Mouse (Mus musculus): Measurements from ENCODE around the gene Hpgd. TPM values are rescaled to one million over a fixed set of nuclear protein-coding genes. Genes with fewer than 3 reads are reported as not detected.
"Not testable (repeated sequence)": the region's sequence is repeated elsewhere in the genome, so short reads cannot be mapped to it uniquely, and the experiment has no call there.

Gene Hpgd
- total RNA-seq (2022) = 10 to 100 TPM in 2 of 4 experiments, 1 to 10 TPM in 2; 3.7 to 15.0 (median 9.9) TPM

DNA sequence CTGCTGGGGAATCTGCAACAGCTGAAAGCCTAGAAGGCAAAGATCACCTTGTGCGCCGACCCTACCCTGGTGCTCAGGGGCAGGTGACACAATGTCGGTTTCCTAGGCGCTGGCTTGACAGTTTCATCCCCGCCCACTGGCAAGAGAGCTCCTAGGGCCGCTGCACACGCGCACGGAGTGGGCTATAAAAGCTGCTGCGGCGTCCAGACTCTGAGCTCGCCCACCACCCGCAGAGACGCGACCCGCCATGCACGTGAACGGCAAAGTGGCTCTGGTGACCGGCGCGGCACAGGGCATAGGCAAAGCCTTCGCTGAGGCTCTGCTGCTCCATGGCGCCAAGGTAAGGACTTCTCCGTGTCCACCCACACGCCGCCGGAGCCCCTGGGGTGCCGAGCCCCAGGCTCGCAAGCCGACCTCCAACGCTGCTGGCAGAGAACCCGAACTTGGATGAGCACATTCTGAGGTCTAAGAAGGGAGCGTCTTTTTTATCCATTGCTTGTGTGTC lies at the start of gene Hpgd:
TSS of gene Hpgd (plus strand) at position 213 of the 505 bp plus-strand sequence.
- DNase-seq = no peak

DNA sequence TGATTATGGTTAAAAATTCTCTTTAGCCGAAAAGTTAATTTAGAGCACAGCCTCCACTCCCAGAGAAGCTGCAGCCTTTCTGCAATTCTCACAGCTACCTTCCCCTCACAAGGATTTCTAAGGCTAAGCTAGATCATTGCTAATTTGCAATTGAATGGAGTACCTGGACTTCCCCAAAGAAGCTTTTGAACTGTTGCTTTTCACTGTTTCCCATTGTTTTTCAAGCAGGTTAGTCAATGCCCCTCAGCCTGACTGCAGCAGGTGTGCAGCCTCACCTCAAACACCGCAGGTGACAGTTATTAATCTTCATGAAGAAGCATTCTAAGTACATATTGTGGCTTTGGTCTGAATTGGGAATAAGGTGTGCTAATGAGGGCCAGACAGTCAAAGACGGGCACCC lies 42.7 kb upstream of the Hpgd start:
- DNase-seq = not testable (repeated sequence)

DNA sequence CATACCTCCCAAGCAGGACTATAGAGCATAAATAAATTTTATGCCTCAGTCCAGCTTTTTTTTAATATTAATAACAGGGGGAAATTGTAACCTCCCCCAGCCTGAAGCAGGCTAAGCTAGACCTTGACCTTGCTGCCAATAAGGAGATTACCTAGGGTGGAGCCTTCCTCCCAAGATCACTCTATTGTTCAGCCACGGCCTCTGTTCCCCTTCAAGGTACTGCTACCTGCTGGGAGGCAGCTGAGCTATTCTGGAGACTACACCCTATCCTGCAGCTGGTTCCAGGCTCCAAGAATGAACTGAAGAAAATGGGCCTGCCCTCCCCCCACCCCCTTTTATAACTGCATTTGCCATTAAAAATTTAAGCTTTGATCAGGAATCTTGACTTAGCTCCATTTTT lies 42.1 kb upstream of the Hpgd start:
- DNase-seq = no peak

DNA sequence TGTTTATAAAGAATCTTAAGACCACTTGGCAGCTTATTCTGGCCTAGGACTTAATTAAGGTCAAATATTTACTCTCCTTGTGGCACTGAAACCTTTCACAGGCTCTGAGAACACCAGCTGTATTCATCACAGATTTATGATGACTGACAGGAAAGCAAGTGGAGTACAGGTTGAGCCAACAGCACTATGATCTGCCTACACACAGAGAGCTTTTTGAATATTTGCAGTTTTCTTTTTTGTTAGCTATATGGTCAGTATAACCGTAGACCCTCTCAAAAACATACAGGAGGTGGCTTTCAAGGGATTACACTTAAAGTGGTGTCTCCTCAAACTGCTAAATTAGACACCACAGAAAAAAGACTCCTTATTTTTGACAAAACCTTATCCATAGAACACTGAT lies 33.2 kb upstream of the Hpgd start:
- DNase-seq = no peak

DNA sequence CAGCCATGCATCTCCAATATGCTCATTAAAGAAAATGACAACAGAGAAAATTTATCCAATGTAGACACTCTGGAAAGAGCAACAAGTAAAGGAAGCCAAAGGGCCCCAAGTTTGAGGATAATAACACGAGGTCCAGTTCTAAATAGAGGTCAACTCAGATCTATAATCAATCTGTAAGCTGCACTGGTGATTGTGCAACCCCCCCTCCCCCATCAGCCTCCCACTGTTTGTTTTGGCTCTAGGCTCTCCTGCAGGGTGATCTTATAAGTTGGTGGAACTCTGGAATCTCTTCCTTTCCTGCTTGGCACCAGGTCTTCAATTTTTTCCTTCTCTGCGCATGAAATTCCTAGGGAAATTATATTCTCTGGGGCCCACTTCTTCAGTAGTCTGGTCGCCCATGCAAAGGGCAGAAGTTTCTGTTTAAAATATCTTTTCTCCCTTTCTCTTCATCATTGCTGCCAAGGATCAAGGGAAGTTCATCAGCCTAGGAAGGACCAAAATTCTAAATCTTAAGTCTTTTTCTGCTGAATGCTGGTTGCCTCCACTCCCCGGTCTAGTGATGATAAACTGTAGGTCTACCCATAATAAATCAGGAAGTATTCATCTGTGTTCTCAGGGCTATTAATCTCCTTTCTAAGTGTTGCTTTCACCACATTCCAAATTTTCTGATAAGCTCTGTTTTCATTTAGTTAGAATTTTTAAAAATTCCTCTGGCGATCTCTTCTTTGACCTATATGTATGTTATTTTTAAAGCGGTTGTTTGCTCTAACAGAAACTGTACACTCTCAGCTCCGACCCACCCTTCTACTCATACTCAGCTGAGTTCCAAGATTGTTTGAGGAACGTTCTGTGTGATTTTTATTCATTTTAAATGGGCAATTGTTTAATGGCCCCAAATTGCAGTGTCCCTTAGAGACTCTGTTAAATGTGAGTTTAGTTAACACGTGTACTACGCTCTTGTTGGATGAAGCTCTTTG lies 24.4 kb upstream of the Hpgd start:
- no peak for DNase-seq

DNA sequence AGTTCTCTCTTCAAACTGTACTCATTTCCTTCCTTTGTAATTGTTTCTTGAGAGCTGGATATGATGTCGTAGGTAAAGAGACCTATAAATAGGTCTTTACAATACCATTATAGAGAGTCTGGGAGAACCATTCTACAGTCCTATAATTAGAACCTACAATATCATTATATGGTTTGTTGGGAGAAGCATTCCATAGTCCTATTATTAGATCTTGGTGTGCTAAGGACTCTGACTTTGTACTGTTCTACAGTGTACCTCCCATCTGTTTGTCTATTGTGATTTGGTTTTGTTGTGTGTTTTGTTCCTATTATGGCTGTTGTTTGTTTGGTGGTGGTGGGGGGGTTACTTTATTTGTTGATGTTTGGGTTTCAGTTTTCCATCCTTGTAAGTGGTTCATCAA lies 21.5 kb upstream of the Hpgd start:
- no peak for DNase-seq

DNA sequence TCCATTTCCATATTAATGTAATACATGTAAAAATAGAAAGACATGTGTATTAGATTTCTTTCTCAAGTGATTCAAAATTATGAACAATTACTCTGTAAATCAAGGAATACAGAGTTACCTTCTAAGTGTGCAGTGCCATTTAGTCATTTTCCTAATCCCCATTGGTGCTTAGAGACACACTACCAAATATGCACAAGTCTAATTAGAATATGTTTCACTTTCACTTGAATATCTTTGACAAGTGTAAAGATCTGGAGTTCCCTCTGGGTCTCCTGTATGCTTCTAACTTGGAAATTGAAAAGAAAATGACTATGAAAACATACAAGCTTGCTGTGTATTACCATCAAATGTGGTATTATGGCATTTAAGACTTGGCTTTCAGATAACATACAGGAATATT lies 19.1 kb upstream of the Hpgd start:
- DNase-seq = no peak

DNA sequence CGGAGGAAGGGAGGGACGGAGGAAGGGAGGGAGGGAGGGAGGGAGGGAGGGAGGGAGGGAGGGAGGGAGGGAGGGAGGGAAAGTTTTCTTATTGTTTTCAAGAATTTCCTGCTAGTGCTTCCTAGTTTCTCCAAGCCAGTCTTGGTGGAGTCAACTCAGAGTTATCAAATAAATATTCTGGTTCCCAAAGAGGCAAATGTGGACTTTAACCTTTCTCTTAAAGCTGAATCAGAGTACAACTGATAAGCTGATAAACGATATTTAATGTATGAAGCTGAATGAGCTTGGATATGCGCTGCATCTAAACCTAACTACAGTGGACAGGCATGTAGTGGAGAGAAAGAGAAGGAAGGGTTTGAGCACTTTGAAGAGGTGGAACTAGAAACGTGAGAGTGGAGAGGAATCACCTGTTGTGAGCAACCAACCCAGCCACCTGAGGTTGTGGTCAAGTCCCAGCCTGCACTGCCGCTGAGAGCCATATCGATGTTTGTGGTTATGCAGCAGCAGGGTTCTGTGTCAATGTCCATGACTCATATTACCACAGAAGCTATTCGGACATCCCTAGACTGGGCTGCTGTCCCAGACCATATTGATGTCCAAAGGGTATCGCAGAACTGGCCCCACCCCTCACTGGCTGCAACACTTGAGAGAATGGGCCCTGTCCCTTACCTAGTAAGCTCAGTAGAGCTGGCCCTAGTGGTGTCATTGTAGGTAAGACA lies 16.4 kb upstream of the Hpgd start:
- DNase-seq = no peak

DNA sequence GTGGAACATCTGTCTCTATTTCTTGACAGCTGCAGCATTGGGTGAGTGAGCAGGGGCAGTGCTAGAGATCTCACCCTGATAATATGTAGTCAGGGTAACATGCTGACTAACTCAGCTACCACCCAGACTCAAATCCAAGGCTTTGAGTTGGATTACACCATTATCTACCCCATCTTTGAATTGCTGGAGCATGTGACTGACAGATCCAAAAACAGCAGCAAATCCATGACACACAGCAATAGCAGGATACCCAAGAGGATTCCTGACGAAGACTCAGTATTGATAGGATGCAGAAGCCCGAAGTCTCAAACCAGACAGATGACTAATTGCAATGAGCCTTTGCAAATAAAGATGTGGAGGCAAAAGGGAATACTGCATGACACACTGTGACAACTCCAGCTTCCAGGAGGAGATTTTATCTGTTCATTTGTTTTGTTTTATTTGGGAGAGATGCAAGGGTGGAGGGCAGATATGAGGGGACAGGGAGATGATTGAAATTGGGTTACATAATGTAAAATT lies 15.8 kb upstream of the Hpgd start:
- no peak for DNase-seq

DNA sequence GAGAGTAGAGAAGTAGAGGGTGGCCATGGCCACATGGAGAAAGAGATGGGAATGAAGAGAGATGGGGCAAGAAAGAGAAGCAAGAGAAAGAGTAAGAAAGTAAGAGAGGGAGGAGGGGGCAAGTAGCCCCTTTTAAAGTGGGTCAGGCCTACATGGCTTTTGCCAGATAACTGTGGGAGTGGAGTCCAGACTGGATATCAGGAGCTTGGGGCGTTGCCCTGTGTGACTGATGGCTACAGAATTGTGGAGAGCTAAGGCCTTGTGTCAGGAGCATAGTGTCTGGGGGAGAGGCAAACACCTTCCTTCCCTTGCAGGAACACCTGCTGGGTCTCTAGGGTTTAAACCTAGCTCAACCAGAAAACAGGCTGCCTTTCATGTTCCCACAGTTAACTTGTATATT lies 10.4 kb upstream of the Hpgd start:
- DNase-seq = no peak

DNA sequence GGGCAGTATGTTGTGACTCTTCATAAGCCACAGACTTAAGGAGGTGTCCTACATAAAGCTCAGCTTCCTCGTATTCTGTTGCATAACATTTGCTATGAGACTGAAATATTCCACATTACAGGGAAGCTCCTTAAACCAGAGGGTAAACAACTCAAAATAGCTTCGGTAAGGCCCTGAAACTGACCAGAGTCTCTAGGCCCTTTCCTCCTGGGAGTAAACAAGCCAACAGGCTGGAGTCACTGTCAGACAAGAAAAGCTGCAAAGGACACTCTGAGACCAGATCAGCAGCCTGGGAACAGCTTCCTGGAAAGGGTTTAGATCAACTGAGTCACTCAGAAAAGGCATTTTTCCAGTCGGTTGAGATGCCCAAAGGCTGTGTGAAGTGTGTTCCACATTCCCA lies 9.4 kb upstream of the Hpgd start:
- DNase-seq = no peak

DNA sequence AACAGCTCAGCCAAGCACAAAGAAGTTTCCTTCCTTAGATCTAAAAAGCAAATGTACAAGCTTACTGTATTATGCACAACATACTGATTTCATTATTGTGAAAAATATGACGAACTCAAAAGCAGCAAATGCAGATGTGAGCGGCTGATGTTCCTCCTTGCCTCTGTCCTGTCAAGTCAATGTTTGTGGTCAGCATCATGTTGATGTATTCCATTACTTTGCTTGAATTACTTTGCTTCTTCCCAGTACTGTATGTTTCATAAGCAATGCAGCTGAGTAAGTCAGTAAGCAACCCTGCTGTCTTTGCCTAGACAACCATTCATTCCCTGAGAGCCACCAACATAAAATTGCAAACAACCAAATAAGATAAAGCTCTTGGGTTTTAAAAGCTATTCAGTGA lies 7.7 kb upstream of the Hpgd start:
- DNase-seq = no peak

DNA sequence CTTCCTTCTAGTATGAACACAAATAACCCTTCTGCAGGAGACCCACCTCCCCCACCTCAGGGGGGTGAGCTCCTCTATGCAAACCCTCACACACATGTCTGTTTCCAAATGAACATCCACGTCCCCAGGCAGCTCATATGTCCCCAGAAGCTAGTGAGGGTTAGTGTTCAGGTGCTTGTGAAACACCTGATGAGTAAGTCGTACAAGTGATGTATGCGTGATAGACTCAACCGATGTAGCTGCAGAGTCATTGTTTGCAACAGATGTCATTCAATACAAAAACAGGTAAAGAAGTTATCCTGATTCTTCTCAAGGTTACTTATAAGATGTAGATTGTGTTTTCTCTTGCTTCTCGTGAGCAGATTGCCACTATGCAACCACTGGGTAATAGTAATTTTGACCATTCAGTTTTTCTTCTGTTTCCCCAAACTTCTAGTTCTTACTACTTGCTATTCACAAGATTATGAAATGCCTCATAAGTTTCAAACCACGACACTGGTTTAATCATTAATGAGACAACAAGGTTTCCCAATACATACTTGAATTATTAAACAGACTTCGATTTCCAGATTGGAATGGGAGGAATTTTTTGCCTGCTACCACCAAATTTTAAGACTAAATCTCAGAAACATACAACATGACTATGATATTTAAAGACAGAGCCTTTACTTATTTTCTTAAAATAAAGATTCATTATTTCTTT lies 6.9 kb upstream of the Hpgd start:
- DNase-seq = no peak

DNA sequence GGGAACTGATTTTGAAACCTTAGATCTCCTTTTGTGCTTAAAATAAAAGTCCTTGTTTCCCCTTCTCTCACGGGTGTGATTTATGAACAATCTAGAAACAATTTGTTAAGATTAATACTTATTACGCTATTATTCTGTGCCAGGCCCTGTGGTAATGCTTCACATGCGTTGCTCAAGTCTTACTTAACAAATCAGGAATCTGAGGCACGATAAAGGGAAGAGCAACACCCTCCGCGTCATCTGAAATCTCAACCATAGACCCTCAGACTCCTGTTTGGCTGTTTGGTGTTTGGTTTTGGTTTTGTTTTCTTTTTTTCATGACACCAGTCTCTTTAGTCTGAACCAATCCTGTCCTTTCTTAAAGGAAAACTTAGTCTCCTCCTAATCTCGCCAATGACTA lies 2.1 kb upstream of the Hpgd start:
- DNase-seq = no peak

DNA sequence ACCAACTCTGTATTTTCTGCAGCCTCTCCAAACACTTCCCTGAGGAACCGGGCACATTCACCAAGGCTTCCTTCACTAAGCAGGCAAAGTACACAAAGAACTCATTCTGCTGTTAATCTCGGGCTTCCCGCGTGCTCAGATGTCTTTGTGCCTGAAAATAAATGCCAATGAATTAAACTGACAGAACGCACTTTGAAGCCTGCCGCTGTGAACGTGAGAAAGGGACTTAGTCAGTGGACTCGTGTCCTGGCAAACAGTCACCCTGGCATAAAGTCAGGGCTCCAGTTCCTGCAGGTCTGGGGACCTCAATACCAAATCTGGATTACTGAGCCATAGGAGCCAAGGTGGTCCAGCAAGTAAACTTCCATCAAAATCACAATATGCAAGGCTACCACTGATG lies 905 bp upstream of the Hpgd start:
- no peak for DNase-seq

DNA sequence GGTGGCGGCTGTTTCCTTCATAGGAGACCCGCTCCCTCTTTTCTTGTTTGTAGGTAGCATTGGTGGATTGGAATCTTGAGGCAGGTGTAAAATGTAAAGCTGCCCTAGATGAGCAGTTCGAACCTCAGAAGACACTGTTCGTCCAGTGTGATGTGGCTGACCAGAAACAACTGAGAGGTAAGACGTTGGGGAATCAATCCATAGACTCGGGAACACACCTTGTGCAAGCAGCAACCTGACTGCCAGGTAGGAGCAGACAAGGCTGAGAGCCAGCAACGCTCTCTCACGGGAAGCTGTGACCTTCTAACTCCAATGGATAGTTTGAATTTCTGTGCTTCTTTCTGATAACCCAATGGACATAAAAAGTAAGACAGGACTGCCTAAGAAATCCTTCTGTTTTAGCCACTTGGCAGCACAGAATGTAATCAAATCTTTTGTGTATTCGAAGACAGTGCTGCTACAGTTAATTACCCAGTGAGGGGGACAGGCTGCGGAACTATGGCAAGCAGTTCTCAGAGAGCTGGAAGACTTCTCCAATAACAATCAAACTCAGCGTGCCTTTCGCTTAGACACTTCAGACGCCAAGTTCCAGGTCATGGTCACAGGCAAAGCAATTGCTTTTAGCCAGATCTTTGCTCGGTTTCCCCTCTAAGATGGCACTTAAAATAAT lies 636 bp downstream of the Hpgd start:
- DNase-seq = no peak

DNA sequence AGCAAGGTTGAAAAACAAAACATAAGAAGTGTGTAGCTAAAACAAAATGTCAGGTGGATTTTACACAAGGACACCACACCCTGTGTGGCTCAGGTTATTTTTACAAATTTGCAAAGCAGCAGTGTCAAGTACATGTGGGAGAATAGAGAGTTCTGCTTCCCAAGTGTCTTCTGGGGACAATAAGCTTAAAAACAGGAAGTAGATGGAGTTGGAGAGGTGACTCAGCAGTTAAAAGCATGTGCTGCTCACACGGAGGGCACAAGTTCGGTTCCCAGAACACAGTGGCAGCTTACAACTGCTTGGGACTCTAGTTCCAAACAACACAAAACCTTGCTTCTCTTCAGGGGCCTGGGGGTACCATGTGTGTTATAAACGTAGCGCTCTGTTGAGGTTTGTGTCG lies 5.0 kb downstream of the Hpgd start:
- no peak for DNase-seq

DNA sequence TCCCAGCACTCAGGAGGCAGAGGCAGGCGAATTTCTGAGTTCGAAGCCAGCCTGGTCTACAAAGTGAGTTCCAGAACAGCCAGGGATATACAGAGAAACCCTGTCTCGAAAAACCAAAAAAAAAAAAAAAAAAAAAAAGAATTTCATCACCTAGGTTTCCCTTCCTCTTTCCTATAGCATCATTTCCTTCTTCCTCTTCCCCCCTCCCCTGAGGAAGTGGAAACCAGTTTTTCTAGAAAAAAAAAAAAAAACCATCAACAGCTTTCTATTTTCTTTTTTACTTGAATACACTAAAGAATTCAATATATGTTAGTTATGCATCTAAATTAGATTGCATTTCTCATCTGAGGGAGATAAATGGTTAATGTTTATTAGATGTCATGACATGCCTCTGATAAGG lies 6.9 kb downstream of the Hpgd start:
- not testable (repeated sequence) for DNase-seq

DNA sequence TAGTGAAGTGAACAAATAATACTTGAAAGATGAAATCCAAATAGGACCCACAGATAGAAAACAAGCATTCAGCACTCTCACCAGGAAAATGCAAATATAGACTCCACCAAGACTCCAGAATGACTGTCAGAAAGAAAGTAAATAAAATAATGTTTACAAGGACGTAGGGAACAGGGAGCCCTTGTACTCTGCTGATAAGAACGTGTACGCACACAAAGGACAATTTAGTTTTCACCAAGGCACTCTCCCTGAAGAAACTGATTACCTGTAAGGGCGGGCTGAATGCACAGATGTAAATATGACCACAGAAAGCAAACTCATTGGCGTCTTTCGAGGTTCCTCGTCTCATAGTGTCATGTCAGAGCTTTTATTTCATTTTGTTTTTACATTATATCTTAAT lies 10.2 kb downstream of the Hpgd start:
- DNase-seq = no peak

DNA sequence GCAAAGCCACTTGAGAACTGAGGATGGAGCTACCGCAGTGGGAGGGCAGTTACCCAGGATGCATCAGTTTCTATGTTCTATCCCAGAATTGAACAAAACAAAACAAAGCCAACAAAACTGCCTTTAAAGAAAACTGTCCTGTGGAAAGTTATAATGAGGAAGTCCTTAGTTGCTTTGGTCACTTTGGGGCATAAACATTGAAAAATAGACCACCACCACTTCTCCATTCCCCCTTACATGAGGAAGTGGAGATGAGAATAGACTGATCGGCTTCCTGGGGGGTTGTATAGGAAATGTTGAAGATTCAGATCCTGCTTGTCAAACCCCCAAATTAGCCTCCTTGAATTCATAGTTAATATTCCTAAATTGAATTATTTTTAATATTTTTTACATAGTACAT lies 19.2 kb downstream of the Hpgd start:
- no peak for DNase-seq

DNA sequence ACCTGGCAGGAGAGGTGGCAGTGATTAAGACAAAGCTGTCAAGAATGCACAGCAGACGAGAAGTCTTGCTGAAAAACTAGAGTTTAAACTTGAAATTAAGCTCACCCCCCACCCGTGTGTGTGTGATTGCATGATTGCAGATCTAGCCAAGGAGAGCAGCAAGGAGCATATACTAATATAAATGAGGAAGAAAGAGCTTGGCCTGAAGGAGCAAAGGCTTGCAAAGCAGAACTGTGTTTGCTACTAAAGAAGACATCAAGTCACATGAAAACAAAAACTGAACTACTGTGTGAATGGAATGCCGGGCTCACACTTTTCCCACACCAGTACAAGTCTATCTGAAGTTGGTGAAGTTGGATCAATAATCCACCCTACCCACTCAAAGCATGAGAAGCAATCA lies 20.8 kb downstream of the Hpgd start:
- no peak for DNase-seq

DNA sequence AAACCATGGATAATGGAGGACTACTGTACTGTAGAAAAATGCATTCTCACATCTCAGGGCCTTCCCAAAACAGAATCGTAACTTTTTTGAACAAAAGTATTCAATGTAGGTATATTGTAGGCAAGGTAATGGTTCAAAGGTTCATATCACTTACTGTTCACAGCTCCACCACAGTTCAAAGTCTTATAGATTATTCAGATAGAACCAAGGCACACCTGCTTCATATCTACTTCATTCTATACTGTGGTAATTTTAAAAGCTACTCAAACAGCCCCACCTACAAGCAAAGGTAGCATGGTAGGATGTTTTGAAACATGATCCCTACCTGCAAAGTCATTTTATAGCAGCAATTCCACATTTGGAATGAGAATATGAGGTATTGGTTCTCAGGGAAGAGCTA lies 28.9 kb downstream of the Hpgd start:
- no peak for DNase-seq
